ENCODE assay signal across 9 mouse cellular contexts in the genomic region with DNA sequence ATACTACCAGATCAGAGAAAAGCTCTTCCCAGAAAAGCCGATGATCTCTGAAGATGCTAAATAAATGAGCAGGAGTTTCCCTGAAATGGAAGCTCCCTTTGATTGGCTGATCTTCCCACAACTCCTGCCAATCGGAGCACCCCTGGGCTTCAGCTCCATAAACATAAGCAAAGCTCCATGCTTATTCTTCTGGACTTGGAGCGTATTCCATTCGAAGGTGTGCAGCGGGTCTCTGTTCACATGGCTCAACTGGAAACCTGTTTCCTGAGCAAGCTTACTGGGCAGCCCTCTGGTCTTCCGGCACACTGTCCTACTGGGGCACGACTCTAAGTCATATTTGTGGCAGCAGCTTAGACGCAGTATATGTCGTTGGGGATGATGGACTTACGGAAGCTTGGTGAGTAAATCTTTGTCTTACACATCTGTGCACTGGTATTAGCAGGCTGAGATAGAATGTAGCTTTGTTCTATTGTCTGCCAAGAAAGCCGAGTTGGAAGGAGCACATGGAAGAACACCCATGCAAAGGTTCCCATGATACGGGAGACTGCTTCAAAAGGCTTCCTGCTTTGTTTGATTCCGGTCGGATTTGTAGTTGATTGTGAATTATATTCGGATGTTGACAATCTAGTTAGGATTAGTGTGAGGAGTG.
DNase-seq lines count a peak whose midpoint lies in the region; ATAC-seq and TF ChIP-seq lines count a peak whose summit lies in the region.
"Had no signal": no experiment of that assay in that cellular context is flagged by ENCODE, and none has a peak within 500 bp of the region (broad histone marks: within the 10 kb centered on the region; RNA-seq: fewer than 3 reads in every experiment).

No protein-coding gene starts in this region.

- TF ChIP-seq EP300 in heart, adult 2 months (IDR thresholded peaks at IDR 0.05; ENCODE audit: insufficient read depth, low read depth, low read length): no peak

- no peaks in the 10 kb centered on the region for H3K79me2 ChIP-seq in heart, adult 2 months (replicated peaks; ENCODE audit: control insufficient read depth, insufficient read depth, low read length)

- intact Hi-C loops in heart, adult 2 months (cut with DNase I): no loop called here

- H3K36me3 ChIP-seq in forebrain, embryonic 16.5 days (ENCODE audit: control insufficient read depth, insufficient read depth): no peaks in the 10 kb centered on the region
- no peaks in the 10 kb centered on the region for H3K36me3 ChIP-seq in heart, adult 2 months (ENCODE audit: control insufficient read depth, insufficient read depth, low read length)
- H3K36me3 ChIP-seq in intestine, postnatal 0 days (ENCODE audit: control insufficient read depth, insufficient read depth): no peaks in the 10 kb centered on the region
- H3K36me3 ChIP-seq: lung, embryonic 15.5 days had no signal

- H3K9ac ChIP-seq in forebrain, embryonic 16.5 days (replicated peaks; ENCODE audit: low read depth, low read length): peak overlapping the region; percentile 63
- no peak overlapping the region for H3K9ac ChIP-seq in heart, adult 2 months (ENCODE audit: low read depth, low read length)
- H3K9ac ChIP-seq in intestine, postnatal 0 days (ENCODE audit: low read depth, low read length): no peak overlapping the region
- H3K9ac ChIP-seq: lung, embryonic 15.5 days had no signal

- H3K27me3 ChIP-seq in forebrain, embryonic 16.5 days (replicated peaks; ENCODE audit: control insufficient read depth, insufficient read depth, low read length): no peaks in the 10 kb centered on the region
- H3K27me3 ChIP-seq in heart, adult 2 months (ENCODE audit: control insufficient read depth, insufficient read depth, low read length): no peaks in the 10 kb centered on the region
- no peaks in the 10 kb centered on the region for H3K27me3 ChIP-seq in intestine, postnatal 0 days (replicated peaks; ENCODE audit: control insufficient read depth, insufficient read depth, low read length)
- H3K27me3 ChIP-seq: lung, embryonic 15.5 days had no signal

- H3K4me2 ChIP-seq in forebrain, embryonic 16.5 days (ENCODE audit: low read length): peak overlapping the region; percentile 79
- no peak overlapping the region for H3K4me2 ChIP-seq in intestine, postnatal 0 days (replicated peaks; ENCODE audit: low read depth)
- H3K4me2 ChIP-seq: lung, embryonic 15.5 days had no signal

- H3K4me1 ChIP-seq in forebrain, embryonic 16.5 days (replicated peaks; ENCODE audit: control insufficient read depth, insufficient read depth, low read length): peaks cover 25% of the 10 kb centered on the region
- peaks cover 3% of the 10 kb centered on the region for H3K4me1 ChIP-seq in heart, adult 2 months (ENCODE audit: control insufficient read depth, insufficient read depth, low read length)
- H3K4me1 ChIP-seq in intestine, postnatal 0 days (replicated peaks; ENCODE audit: control insufficient read depth, insufficient read depth, low read length): no peaks in the 10 kb centered on the region
- H3K4me1 ChIP-seq: lung, embryonic 15.5 days had no signal

- H3K9me3 ChIP-seq in forebrain, embryonic 16.5 days (ENCODE audit: control insufficient read depth, low read length): no peaks in the 10 kb centered on the region
- no peaks in the 10 kb centered on the region for H3K9me3 ChIP-seq in intestine, postnatal 0 days (ENCODE audit: control insufficient read depth)
- H3K9me3 ChIP-seq: lung, embryonic 15.5 days had no signal

- TF ChIP-seq POLR2A in heart, adult 2 months (IDR thresholded peaks at IDR 0.05; ENCODE audit: insufficient read depth, low read depth, low read length): no peak

- peak overlapping the region; percentile 57 for H3K4me3 ChIP-seq in forebrain, embryonic 16.5 days (replicated peaks; ENCODE audit: low read length)
- H3K4me3 ChIP-seq in heart, adult 2 months: no peak overlapping the region
- H3K4me3 ChIP-seq in intestine, postnatal 0 days (ENCODE audit: low read depth, low read length): no peak overlapping the region
- H3K4me3 ChIP-seq: lung, embryonic 15.5 days had no signal

- H3K27ac ChIP-seq in forebrain, embryonic 16.5 days (ENCODE audit: low read length): peak overlapping the region; percentile 91
- no peak overlapping the region for H3K27ac ChIP-seq in heart, adult 2 months
- no peak overlapping the region for H3K27ac ChIP-seq in intestine, postnatal 0 days (ENCODE audit: low read depth, low read length)
- H3K27ac ChIP-seq: kidney, postnatal 0 days; lung, embryonic 15.5 days had no signal

- 28% methylated on average over 15 of the region's 15 CpGs for WGBS in forebrain, embryonic 16.5 days
- 82% methylated on average over 15 of the region's 15 CpGs for WGBS in heart, adult 2 months
- WGBS in intestine, postnatal 0 days: 75% methylated on average over 15 of the region's 15 CpGs

- peak; percentile 85 for DNase-seq in cerebellum, adult 9-10 months
- DNase-seq in left cerebral cortex, adult 18-20 months (ENCODE audit: low spot score in 2 of 2): peak; percentile 69 to 77
- DNase-seq in retina, embryonic 14.5 days (ENCODE audit: low spot score): peak; percentile 44
- no peak for DNase-seq in heart, adult 2 months
- DNase-seq in heart, postnatal 4 days: no peak

- ATAC-seq in forebrain, embryonic 16.5 days: peak; percentile 88
- no peak for ATAC-seq in intestine, postnatal 0 days

- TF ChIP-seq CTCF in heart, adult 2 months (IDR thresholded peaks at IDR 0.05): no peak
- TF ChIP-seq CTCF in intestine, postnatal 0 days (IDR thresholded peaks at IDR 0.05; ENCODE audit: low read depth): no peak

Comparison
In these comparisons a context has a peak if more than half of its experiments do, and no peak if none do; other contexts are left out.
1. DNase-seq: peak in cerebellum, adult 9-10 months (single experiment), left cerebral cortex, adult 18-20 months (2 of 2) and retina, embryonic 14.5 days (single experiment); none in heart, adult 2 months (0 of 2) and heart, postnatal 4 days (single experiment).